Mouse (Mus musculus) CD4-positive naive resting alpha-beta T cell, adult 57 days (primary cell): ENCODE measurements around the gene Alpl. TPM values are rescaled to one million over a fixed set of nuclear protein-coding genes. Genes with fewer than 3 reads are reported as not detected.

Source experiments
- total RNA-seq: library from RNA; stranded (reverse); gene quantifications from one replicate; pipeline ENCODE4 v1.2.4, GENCODE M21; 2023

Alpl gene
- total RNA-seq: 2.6 TPM

DNA sequence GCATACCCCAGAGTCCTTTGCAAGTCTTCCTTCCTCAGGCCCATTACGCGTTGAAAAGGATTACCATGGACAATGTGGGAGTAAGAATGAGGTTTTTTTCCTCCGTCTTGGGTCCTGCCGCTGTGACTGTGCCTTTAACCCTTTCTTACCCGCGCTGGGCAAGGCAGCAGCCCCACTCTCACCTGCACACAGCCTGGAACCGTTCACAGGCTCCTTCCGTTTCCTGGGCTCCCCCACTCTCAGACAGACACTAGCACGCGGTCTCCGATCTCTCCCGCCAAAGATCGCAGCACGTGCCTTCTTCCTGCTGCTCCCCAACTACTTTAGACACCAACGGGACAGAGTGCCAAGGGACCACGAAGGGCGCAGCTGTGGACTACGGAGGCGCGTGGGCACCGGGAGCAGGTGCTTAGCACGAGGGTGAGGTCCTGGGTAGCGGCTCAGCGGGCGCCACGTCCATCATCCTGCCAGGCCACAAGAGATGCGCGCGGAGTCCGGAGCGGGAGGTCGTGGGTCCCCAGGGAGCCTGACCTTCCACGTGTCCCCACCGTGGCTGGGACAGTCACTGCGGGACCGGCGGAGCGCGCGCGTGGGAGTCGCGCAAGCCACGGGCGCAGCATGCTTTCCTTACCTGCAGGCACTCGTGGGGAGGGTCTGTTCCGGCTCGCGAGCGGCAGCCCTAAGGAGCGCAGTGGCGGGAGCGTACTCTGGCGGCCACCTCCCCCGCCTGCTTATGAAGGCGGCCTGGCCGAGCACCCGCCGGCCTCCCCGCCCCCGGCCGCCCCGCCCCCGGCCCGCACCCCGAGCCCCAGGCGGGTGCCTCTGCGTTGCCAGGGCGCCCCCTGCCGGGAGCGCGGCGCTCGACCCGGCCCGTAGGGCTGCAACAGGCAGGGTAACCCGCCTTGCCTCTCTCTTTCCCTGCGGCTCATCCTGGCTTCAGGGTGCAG, at the start of gene Alpl:
Alpl (minus strand) TSS at position 774 of the 947 bp plus-strand sequence.

Other genes with a start within 250 kb of the Alpl start
- not detected for gene Ldlrad2, start 221.8 kb downstream of the Alpl start, total RNA-seq
- 220 TPM for gene Usp48, start 202.6 kb downstream of the Alpl start, total RNA-seq
- gene Rap1gap, start 131.7 kb downstream of the Alpl start, total RNA-seq: 2.6 TPM
- 41.1 TPM for gene Ece1, start 65.9 kb upstream of the Alpl start, total RNA-seq
- gene Eif4g3, start 196.6 kb upstream of the Alpl start, total RNA-seq: 145 TPM